Mouse (Mus musculus) macrophage (primary cell): ENCODE data around the gene Zfp747. TPM values are rescaled to one million over a fixed set of nuclear protein-coding genes. Genes with fewer than 3 reads are reported as not detected.
"Not testable (repeated sequence)": the region's sequence is repeated elsewhere in the genome, so short reads cannot be mapped to it uniquely, and the experiment has no call there.

Experiments used
- H3K27ac ChIP-seq: fragments of 350-480 bp; formaldehyde crosslinking; 2 replicates; pipeline ENCODE4 v1.9.0; 2021
- H3K36me3 ChIP-seq: fragments of 350-480 bp; formaldehyde crosslinking; 2 replicates; pipeline ENCODE4 v1.9.0; 2021; ENCODE audit errors: inconsistent target
- H3K4me3 ChIP-seq: fragments of 350-480 bp; formaldehyde crosslinking; 2 replicates; pipeline ENCODE4 v1.9.0; 2021; ENCODE audit errors: inconsistent target
- H3K79me2 ChIP-seq: fragments of 350-480 bp; formaldehyde crosslinking; 2 replicates; pipeline ENCODE4 v1.9.0; 2021; ENCODE audit errors: inconsistent target
- WGBS: methylation state at CpG from one replicate; pipeline ENCODE4 v1.1.7; 2026; ENCODE audit warnings: inconsistent platforms; ENCODE audit not compliant: missing documents; 5-methylcytosine and 5-hydroxymethylcytosine counted together
- polyA plus RNA-seq: library from polyadenylated mRNA; stranded (reverse); fragments of 250-400 nt; gene quantifications from 3 replicates; pipeline ENCODE4 v1.2.4, GENCODE M21; 2018; ENCODE audit warnings: inconsistent platforms

Gene Zfp747
- polyA plus RNA-seq, 1 experiment from 2014 or later, result 5.6 TPM

GRCm38 (mm10) chr7:127357871-127358270 lies 18.0 kb downstream of the Zfp747 start:
- Histone ChIP-seq H3K79me2 (no peaks in the 10 kb centered on the region), H3K4me3 (no peak overlapping the region), H3K36me3 (no peaks in the 10 kb centered on the region), H3K27ac (no peak overlapping the region)
- WGBS, result 40% methylated on average over 2 of the region's 2 CpGs

- Histone ChIP-seq H3K4me3 (no peak overlapping the region), H3K36me3 (no peaks in the 10 kb centered on the region), H3K27ac (no peak overlapping the region), H3K79me2 (no peaks in the 10 kb centered on the region)
- 54% methylated on average over 3 of the region's 3 CpGs for whole genome bisulfite sequencing
Observed at GRCm38 (mm10) chr7:127355796-127356195, 20.1 kb downstream of the Zfp747 start.

GRCm38 (mm10) chr7:127351230-127352004 lies 24.4 kb downstream of the Zfp747 start:
- Histone ChIP-seq H3K79me2 (no peaks in the 10 kb centered on the region), H3K27ac (no peak overlapping the region), H3K4me3 (no peak overlapping the region), H3K36me3 (no peaks in the 10 kb centered on the region)
- 56% methylated on average over 5 of the region's 5 CpGs for WGBS

GRCm38 (mm10) chr7:127346676-127347075 lies 29.2 kb downstream of the Zfp747 start:
- Histone ChIP-seq H3K27ac (no peak overlapping the region), H3K36me3 (no peaks in the 10 kb centered on the region), H3K79me2 (peaks cover 12% of the 10 kb centered on the region; the same call in 1 of the 2 replicates), H3K4me3 (peak overlapping the region; percentile 56)
- 71% methylated on average over 8 of the region's 8 CpGs for WGBS

- Histone ChIP-seq H3K36me3 (no peaks in the 10 kb centered on the region), H3K79me2 (peaks cover 12% of the 10 kb centered on the region; the same call in 1 of the 2 replicates), H3K4me3 (peak within 1 kb of the TSS; percentile 87), H3K27ac (peak within 1 kb of the TSS; percentile 52)
- WGBS, result under 1% methylated on average over 57 of the region's 76 CpGs
Observed at GRCm38 (mm10) chr7:127345512-127346325, 30.1 kb downstream of the Zfp747 start, which contains the start of gene Zfp768. Gene Zfp768, minus strand, starts transcription at chr7:127345589.

GRCm38 (mm10) chr7:127345092-127345491 lies 30.8 kb downstream of the Zfp747 start:
- H3K4me3 ChIP-seq, result peak overlapping the region; percentile 87
- peaks cover 12% of the 10 kb centered on the region; the same call in 1 of the 2 replicates for H3K79me2 ChIP-seq
- no peaks in the 10 kb centered on the region for H3K36me3 ChIP-seq
- 0% methylated on average over 40 of the region's 42 CpGs for WGBS
- peak overlapping the region; percentile 52 for H3K27ac ChIP-seq

GRCm38 (mm10) chr7:127344371-127344770 lies 31.5 kb downstream of the Zfp747 start:
- WGBS, result 97% methylated on average over 8 of the region's 8 CpGs
- Histone ChIP-seq H3K79me2 (peaks cover 12% of the 10 kb centered on the region; the same call in 1 of the 2 replicates), H3K36me3 (no peaks in the 10 kb centered on the region), H3K4me3 (peak overlapping the region; percentile 87), H3K27ac (0 out of 2 replicates have a peak overlapping the region, but pooled peaks have one; percentile 48)

- H3K4me3 ChIP-seq, result no peak overlapping the region
- H3K27ac ChIP-seq, result no peak overlapping the region
- H3K36me3 ChIP-seq, result no peaks in the 10 kb centered on the region
- whole genome bisulfite sequencing, result 96% methylated on average over 37 of the region's 38 CpGs
- peaks cover 12% of the 10 kb centered on the region; the same call in 1 of the 2 replicates for H3K79me2 ChIP-seq
Observed at GRCm38 (mm10) chr7:127343351-127344019, 32.4 kb downstream of the Zfp747 start.

- H3K36me3 ChIP-seq, result no peaks in the 10 kb centered on the region
- 96% methylated on average over 7 of the region's 7 CpGs for WGBS
- no peak overlapping the region for H3K27ac ChIP-seq
- peaks cover 12% of the 10 kb centered on the region; the same call in 1 of the 2 replicates for H3K79me2 ChIP-seq
- H3K4me3 ChIP-seq, result no peak overlapping the region
Observed at GRCm38 (mm10) chr7:127342888-127343287, 33.0 kb downstream of the Zfp747 start.

GRCm38 (mm10) chr7:127342332-127342731 lies 33.5 kb downstream of the Zfp747 start:
- H3K27ac ChIP-seq, result no peak overlapping the region
- peaks cover 12% of the 10 kb centered on the region; the same call in 1 of the 2 replicates for H3K79me2 ChIP-seq
- WGBS, result 64% methylated on average over 4 of the region's 4 CpGs
- no peak overlapping the region for H3K4me3 ChIP-seq
- H3K36me3 ChIP-seq, result no peaks in the 10 kb centered on the region

GRCm38 (mm10) chr7:127341861-127342260 lies 34.0 kb downstream of the Zfp747 start:
- H3K36me3 ChIP-seq, H3K4me3 ChIP-seq, H3K27ac ChIP-seq: not testable (repeated sequence)
- WGBS, result 97% methylated on average over 5 of the region's 6 CpGs
- peaks cover 12% of the 10 kb centered on the region; the same call in 1 of the 2 replicates for H3K79me2 ChIP-seq

GRCm38 (mm10) chr7:127341356-127341755 lies 34.5 kb downstream of the Zfp747 start:
- Histone ChIP-seq H3K79me2 (peaks cover 12% of the 10 kb centered on the region; the same call in 1 of the 2 replicates), H3K4me3 (no peak overlapping the region), H3K27ac (no peak overlapping the region), H3K36me3 (no peaks in the 10 kb centered on the region)
- WGBS, result 90% methylated on average over 8 of the region's 8 CpGs

- 61% methylated on average over 4 of the region's 4 CpGs for WGBS
- no peak overlapping the region for H3K27ac ChIP-seq
Observed at GRCm38 (mm10) chr7:127337636-127338035, 38.2 kb downstream of the Zfp747 start.

GRCm38 (mm10) chr7:127335604-127336003 lies 40.2 kb downstream of the Zfp747 start:
- Histone ChIP-seq H3K27ac (no peak overlapping the region), H3K36me3 (no peaks in the 10 kb centered on the region), H3K79me2 (no peaks in the 10 kb centered on the region), H3K4me3 (no peak overlapping the region)
- WGBS, result 89% methylated on average over 4 of the region's 4 CpGs

More at GRCm38 (mm10) chr7:127337636-127338035, 38.2 kb downstream of the Zfp747 start:
- Histone ChIP-seq H3K4me3 (no peak overlapping the region), H3K79me2 (no peaks in the 10 kb centered on the region), H3K36me3 (no peaks in the 10 kb centered on the region)
